Mouse (Mus musculus) macrophage (primary cell): Measurements from ENCODE around the gene Ptov1. TPM values are rescaled to one million over a fixed set of nuclear protein-coding genes. Genes with fewer than 3 reads are reported as not detected.

ENCODE experiments used
- H3K27ac ChIP-seq: fragments of 350-480 bp; formaldehyde crosslinking; 2 replicates; pipeline ENCODE4 v1.9.0; 2021
- H3K36me3 ChIP-seq: fragments of 350-480 bp; formaldehyde crosslinking; 2 replicates; pipeline ENCODE4 v1.9.0; 2021; ENCODE audit errors: inconsistent target
- H3K4me3 ChIP-seq: fragments of 350-480 bp; formaldehyde crosslinking; 2 replicates; pipeline ENCODE4 v1.9.0; 2021; ENCODE audit errors: inconsistent target
- H3K79me2 ChIP-seq: fragments of 350-480 bp; formaldehyde crosslinking; 2 replicates; pipeline ENCODE4 v1.9.0; 2021; ENCODE audit errors: inconsistent target
- WGBS: methylation state at CpG from one replicate; pipeline ENCODE4 v1.1.7; 2026; ENCODE audit warnings: inconsistent platforms; ENCODE audit not compliant: missing documents; 5-methylcytosine and 5-hydroxymethylcytosine counted together
- polyA plus RNA-seq: library from polyadenylated mRNA; stranded (reverse); fragments of 250-400 nt; gene quantifications from 3 replicates; pipeline ENCODE4 v1.2.4, GENCODE M21; 2018; ENCODE audit warnings: inconsistent platforms

The Ptov1 gene
- polyA plus RNA-seq, 1 experiment from 2014 or later = 49.4 TPM

GRCm38 (mm10) chr7:44814952-44815553 lies 54.5 kb downstream of the Ptov1 start:
- Histone ChIP-seq H3K4me3 (peak overlapping the region; percentile 90), H3K79me2 (peaks cover 35% of the 10 kb centered on the region), H3K27ac (peak overlapping the region; percentile 93), H3K36me3 (no peaks in the 10 kb centered on the region)
- WGBS = 63% methylated on average over 11 of the region's 14 CpGs

DNA sequence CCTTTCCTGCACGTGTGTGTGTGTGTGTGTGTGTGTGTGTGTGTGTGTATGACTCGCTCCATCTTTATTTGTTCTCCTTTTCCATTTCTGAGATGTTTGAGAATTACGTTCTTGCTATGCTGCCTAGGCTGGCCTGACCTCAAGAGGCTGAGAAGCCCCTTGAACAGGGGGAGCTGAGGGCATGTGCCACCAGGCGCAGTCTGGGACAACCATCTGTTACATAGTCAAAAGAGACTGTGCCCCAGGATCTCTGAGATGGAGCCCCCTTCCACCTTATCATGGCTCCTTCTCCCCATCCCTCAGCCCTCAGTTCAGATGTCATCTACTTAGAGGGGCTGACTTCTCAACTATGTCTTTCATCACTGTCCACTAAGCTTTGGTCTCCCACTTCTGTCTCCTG lies 55.2 kb downstream of the Ptov1 start:
- Histone ChIP-seq H3K27ac (no peak overlapping the region), H3K36me3 (no peaks in the 10 kb centered on the region), H3K4me3 (no peak overlapping the region), H3K79me2 (peaks cover 29% of the 10 kb centered on the region)
- 90% methylated on average over 2 of the region's 4 CpGs for WGBS

DNA sequence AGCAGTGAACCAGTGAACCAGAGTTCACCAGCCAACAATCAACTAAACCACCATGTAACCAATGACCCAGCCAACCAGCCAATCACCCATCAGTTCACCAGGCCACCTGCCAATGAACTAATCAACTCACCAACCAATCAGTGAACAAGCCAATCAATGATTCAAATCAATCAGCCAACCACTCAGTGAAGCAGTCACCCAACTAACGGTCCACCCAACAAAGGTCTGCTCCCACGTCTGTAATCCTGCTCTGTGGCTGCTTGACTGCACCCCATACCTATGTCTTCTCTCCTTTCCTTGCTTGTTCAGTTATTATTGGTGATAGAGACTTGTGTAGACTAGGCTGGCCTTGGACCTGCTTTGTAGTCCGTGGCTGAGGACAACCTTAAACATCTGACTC lies 55.6 kb downstream of the Ptov1 start:
- Histone ChIP-seq H3K27ac (no peak overlapping the region), H3K4me3 (no peak overlapping the region), H3K36me3 (no peaks in the 10 kb centered on the region), H3K79me2 (peaks cover 25% of the 10 kb centered on the region)
- WGBS = 96% methylated on average over 3 of the region's 3 CpGs

Other genes with a start within 250 kb of the Ptov1 start
- gene Myh14, start 198.9 kb downstream of the Ptov1 start, polyA plus RNA-seq = not detected in 3 replicates
- gene Izumo2, start 161.0 kb downstream of the Ptov1 start, polyA plus RNA-seq = not detected in 3 replicates
- 25.2 to 68.8 TPM (median 45.1 TPM) in 3 replicates for gene Vrk3, start 121.4 kb downstream of the Ptov1 start, polyA plus RNA-seq
- gene Zfp473, start 118.7 kb downstream of the Ptov1 start, polyA plus RNA-seq = 0.23 to 0.60 TPM (median 0.30 TPM) in 3 replicates
- gene Nup62, start 53.7 kb downstream of the Ptov1 start, polyA plus RNA-seq = 60.3 to 113 TPM (median 73.8 TPM) in 3 replicates
- 2.3 to 2.8 TPM (median 2.7 TPM) in 3 replicates for gene Il4i1, start 53.4 kb downstream of the Ptov1 start, polyA plus RNA-seq
- gene Atf5, start 53.1 kb downstream of the Ptov1 start, polyA plus RNA-seq = 29.8 to 55.7 TPM (median 36.4 TPM) in 3 replicates
- gene Akt1s1, start 20.8 kb downstream of the Ptov1 start, polyA plus RNA-seq = 33.4 to 56.3 TPM (median 49.1 TPM) in 3 replicates
- gene Tbc1d17, start 20.7 kb downstream of the Ptov1 start, polyA plus RNA-seq = 25.6 to 51.8 TPM (median 28.3 TPM) in 3 replicates
- gene Pnkp, start 12.6 kb downstream of the Ptov1 start, polyA plus RNA-seq = 17.4 to 42.4 TPM (median 36.1 TPM) in 3 replicates
- 24.5 to 28.2 TPM (median 26.1 TPM) in 3 replicates for gene Med25, start 22.9 kb upstream of the Ptov1 start, polyA plus RNA-seq
- gene Fuz, start 26.3 kb upstream of the Ptov1 start, polyA plus RNA-seq = 4.6 to 8.8 TPM (median 6.1 TPM) in 3 replicates
- 49.8 to 76.6 TPM (median 75.0 TPM) in 3 replicates for gene Ap2a1, start 59.7 kb upstream of the Ptov1 start, polyA plus RNA-seq
- gene Tsks, start 73.4 kb upstream of the Ptov1 start, polyA plus RNA-seq = not detected in 3 replicates
- gene Cpt1c, start 105.1 kb upstream of the Ptov1 start, polyA plus RNA-seq = not detected in 3 replicates
- gene Prmt1, start 116.8 kb upstream of the Ptov1 start, polyA plus RNA-seq = 53.7 to 169 TPM (median 55.6 TPM) in 3 replicates
- gene Irf3, start 127.9 kb upstream of the Ptov1 start, polyA plus RNA-seq = 30.9 to 55.5 TPM (median 35.0 TPM) in 3 replicates
- 10.9 to 14.5 TPM (median 12.9 TPM) in 3 replicates for gene Bcl2l12, start 128.9 kb upstream of the Ptov1 start, polyA plus RNA-seq
- 32.6 to 36.9 TPM (median 32.9 TPM) in 3 replicates for gene Scaf1, start 146.6 kb upstream of the Ptov1 start, polyA plus RNA-seq
- 23.5 to 51.8 TPM (median 29.9 TPM) in 3 replicates for gene Rras, start 148.2 kb upstream of the Ptov1 start, polyA plus RNA-seq
- 15.5 to 17.7 TPM (median 17.1 TPM) in 3 replicates for gene Prr12, start 183.1 kb upstream of the Ptov1 start, polyA plus RNA-seq
- gene Nosip, start 192.6 kb upstream of the Ptov1 start, polyA plus RNA-seq = 40.1 to 50.7 TPM (median 45.7 TPM) in 3 replicates
- 19.0 to 31.7 TPM (median 28.6 TPM) in 3 replicates for gene Prrg2, start 192.9 kb upstream of the Ptov1 start, polyA plus RNA-seq
- gene Rcn3, start 222.4 kb upstream of the Ptov1 start, polyA plus RNA-seq = 0.67 to 5.1 TPM (median 3.1 TPM) in 3 replicates
- 84.4 to 284 TPM (median 160 TPM) in 3 replicates for gene Fcgrt, start 234.1 kb upstream of the Ptov1 start, polyA plus RNA-seq